Mouse (Mus musculus) stomach, postnatal 0 days (tissue): Measurements from ENCODE around the gene Grm1. TPM values are rescaled to one million over a fixed set of nuclear protein-coding genes. Genes with fewer than 3 reads are reported as not detected.

Experiments used
- ATAC-seq: fragments of 200-750 bp; cut with Nextera tagmentation; 2 replicates; pipeline ENCODE4 v1.8.0; 2017; ENCODE audit not compliant: low FRiP score, low TSS enrichment
- DNase-seq: peaks from one replicate; pipeline ENCODE4 v3.0.0-alpha.2; 2016; ENCODE audit warnings: low spot score
- H3K27ac ChIP-seq: fragments of 300-500 bp; sonication (generic); replicated peaks from 2 replicates; pipeline ENCODE4 v1.5.1; 2014; ENCODE audit warnings: mild to moderate bottlenecking, control low read depth
- H3K27me3 ChIP-seq: fragments of 300-500 bp; sonication (generic); 2 replicates; pipeline ENCODE4 v1.6.1; 2014; ENCODE audit warnings: low read length; ENCODE audit not compliant: control insufficient read depth, insufficient read depth
- H3K36me3 ChIP-seq: fragments of 300-500 bp; sonication (generic); 2 replicates; pipeline ENCODE4 v1.6.1; 2014; ENCODE audit warnings: low read length, mixed read lengths; ENCODE audit not compliant: control insufficient read depth, insufficient read depth
- H3K4me1 ChIP-seq: fragments of 300-500 bp; sonication (generic); replicated peaks from 2 replicates; pipeline ENCODE4 v1.6.1; 2014; ENCODE audit warnings: antibody characterized with exemption; ENCODE audit not compliant: control insufficient read depth, insufficient read depth
- H3K4me2 ChIP-seq: fragments of 300-500 bp; sonication (generic); replicated peaks from 2 replicates; pipeline ENCODE4 v1.6.1; 2014; ENCODE audit warnings: low read depth, mild to moderate bottlenecking, control low read depth, moderate library complexity
- H3K4me3 ChIP-seq: fragments of 300-500 bp; sonication (generic); 2 replicates; pipeline ENCODE4 v1.5.1; 2014; ENCODE audit warnings: low read depth, low read length, control low read depth
- H3K9ac ChIP-seq: fragments of 300-500 bp; sonication (generic); 2 replicates; pipeline ENCODE4 v1.6.1; 2014; ENCODE audit warnings: mild to moderate bottlenecking, low read length, control low read depth, mixed read lengths
- H3K9me3 ChIP-seq: fragments of 300-500 bp; sonication (generic); 2 replicates; pipeline ENCODE4 v1.6.1; 2016; ENCODE audit warnings: low read length; ENCODE audit not compliant: control insufficient read depth
- CTCF ChIP-seq: IDR thresholded peaks from 2 replicates; pipeline ENCODE4 v1.5.1; 2016; ENCODE audit warnings: antibody characterized with exemption, low read depth, mild to moderate bottlenecking, moderate library complexity
- EP300 ChIP-seq: optimal IDR thresholded peaks from 2 replicates; pipeline ENCODE3; 2016; ENCODE audit warnings: antibody characterized with exemption
- WGBS: fragments of 180-500 bp; shearing (Covaris S2); extraction: QIAGEN DNeasy Blood & Tissue Kit; methylation state at CpG from one replicate; pipeline ENCODE4 v1.1.7; 2014; 5-methylcytosine and 5-hydroxymethylcytosine counted together
- polyA plus RNA-seq: library from polyadenylated mRNA; unstranded; fragments of >200 nt; fragmentation: Nextera tagmentation; extraction: Ambion mirVana; gene quantifications from 2 replicates; pipeline ENCODE4 v1.2.1, GENCODE M21; 2015

Gene Grm1
- polyA plus RNA-seq, 1 experiment from 2014 or later, result not detected

DNA sequence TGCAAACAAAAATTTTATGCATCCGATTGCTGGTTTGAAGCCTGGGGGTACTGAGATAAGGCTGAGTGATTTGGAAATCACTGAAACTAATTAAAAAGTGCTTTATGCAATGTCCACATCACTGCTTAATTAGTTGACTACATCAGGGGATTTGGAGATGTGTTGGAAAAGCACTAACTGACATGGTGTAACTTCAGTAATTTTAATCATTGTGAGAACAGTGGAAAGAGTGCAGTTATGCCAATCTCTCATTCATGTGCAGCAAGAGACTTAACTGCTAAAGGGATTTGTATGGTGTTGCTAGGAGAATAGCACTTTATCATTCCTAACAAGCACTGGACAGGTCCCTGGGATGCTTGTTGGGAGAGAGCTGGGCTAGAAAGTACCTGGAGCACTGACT, 307.3 kb downstream of the Grm1 start:
- Histone ChIP-seq H3K4me3 (no peak overlapping the region), H3K9ac (no peak overlapping the region), H3K9me3 (no peaks in the 10 kb centered on the region), H3K27ac (no peak overlapping the region), H3K36me3 (no peaks in the 10 kb centered on the region), H3K4me2 (no peak overlapping the region), H3K4me1 (no peaks in the 10 kb centered on the region), H3K27me3 (no peaks in the 10 kb centered on the region)
- no peak for TF ChIP-seq EP300
- TF ChIP-seq CTCF, result no peak
- DNase-seq (no peak), ATAC-seq (no peak)
- 75% methylated on average over 1 of the region's 1 CpGs for WGBS

DNA sequence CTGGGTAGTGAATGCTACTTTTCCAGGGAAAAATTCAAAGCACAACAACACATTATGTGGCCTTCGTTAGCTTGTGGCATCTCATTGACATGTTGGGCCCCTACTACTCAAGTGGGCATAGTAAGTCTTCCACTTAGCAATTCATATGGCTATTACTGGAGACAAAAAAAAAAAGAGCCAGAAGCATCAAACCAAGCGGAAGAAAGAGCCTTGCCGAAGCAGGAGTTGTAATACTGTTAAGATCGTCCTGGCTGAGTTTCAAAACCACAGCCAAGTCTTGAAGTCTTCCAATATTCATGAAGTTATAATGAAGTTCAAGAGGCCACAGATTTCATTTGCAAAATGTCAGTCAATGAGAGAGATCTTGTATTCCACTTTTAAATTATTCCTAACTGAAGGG, 319.1 kb downstream of the Grm1 start:
- H3K9ac ChIP-seq, result no peak overlapping the region
- no peaks in the 10 kb centered on the region for H3K4me1 ChIP-seq
- H3K27ac ChIP-seq, result no peak overlapping the region
- DNase-seq, result no peak
- WGBS, result 73% methylated on average over 4 of the region's 4 CpGs
- H3K36me3 ChIP-seq, result no peaks in the 10 kb centered on the region
- H3K27me3 ChIP-seq, result no peaks in the 10 kb centered on the region
- no peak for TF ChIP-seq CTCF
- TF ChIP-seq EP300, result no peak
- no peaks in the 10 kb centered on the region for H3K9me3 ChIP-seq
- ATAC-seq, result no peak
- no peak overlapping the region for H3K4me3 ChIP-seq
- H3K4me2 ChIP-seq, result no peak overlapping the region

DNA sequence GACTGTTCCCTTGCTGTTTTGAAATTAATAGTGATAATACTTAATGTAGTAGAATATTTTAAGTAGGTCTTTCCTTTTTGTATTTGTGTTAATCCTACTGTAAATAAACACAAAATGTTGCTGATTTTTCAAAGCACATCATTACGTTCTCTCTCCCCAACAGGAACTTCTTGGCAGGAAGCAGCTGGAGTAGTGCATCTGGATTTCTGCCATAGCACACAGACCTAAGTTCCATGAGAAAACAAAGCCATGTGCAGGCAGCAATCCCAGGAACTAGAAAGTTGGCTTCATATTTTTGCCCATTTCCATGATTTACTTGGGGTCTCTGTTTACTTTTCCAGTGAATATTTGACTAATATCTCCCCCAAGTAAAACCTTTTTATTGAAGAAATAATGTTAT, 320.9 kb downstream of the Grm1 start:
- Histone ChIP-seq H3K4me2 (no peak overlapping the region), H3K9me3 (no peaks in the 10 kb centered on the region), H3K36me3 (no peaks in the 10 kb centered on the region), H3K4me3 (no peak overlapping the region), H3K9ac (no peak overlapping the region), H3K27me3 (no peaks in the 10 kb centered on the region), H3K27ac (no peak overlapping the region), H3K4me1 (no peaks in the 10 kb centered on the region)
- DNase-seq (no peak), ATAC-seq (no peak)
- TF ChIP-seq EP300 (no peak), CTCF (no peak)
- 20% methylated on average over 1 of the region's 1 CpGs for WGBS

DNA sequence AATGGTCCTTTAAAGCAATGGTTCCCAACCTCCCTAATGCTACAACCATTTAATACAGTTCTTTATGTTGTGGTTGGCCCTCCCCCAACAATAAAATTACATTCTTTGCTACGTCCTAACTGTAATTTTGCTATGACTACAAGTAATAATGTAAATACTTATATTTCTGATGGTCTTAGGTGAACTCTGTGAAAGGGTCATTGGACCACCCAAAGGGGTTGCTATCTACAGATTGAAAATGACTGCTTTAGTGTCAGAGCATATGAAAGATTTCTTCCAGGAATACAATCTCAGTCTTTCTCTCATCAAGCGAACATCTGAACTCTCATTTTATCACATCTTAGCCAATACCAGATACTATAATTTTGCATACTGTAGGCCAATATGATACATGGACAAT, 321.4 kb downstream of the Grm1 start:
- TF ChIP-seq CTCF, result no peak
- no peak for TF ChIP-seq EP300
- no peaks in the 10 kb centered on the region for H3K9me3 ChIP-seq
- no peaks in the 10 kb centered on the region for H3K36me3 ChIP-seq
- DNase-seq, result no peak
- H3K27me3 ChIP-seq, result no peaks in the 10 kb centered on the region
- H3K27ac ChIP-seq, result no peak overlapping the region
- H3K9ac ChIP-seq, result no peak overlapping the region
- H3K4me2 ChIP-seq, result no peak overlapping the region
- ATAC-seq, result no peak
- no peaks in the 10 kb centered on the region for H3K4me1 ChIP-seq
- WGBS, result 51% methylated on average over 2 of the region's 2 CpGs
- no peak overlapping the region for H3K4me3 ChIP-seq

DNA sequence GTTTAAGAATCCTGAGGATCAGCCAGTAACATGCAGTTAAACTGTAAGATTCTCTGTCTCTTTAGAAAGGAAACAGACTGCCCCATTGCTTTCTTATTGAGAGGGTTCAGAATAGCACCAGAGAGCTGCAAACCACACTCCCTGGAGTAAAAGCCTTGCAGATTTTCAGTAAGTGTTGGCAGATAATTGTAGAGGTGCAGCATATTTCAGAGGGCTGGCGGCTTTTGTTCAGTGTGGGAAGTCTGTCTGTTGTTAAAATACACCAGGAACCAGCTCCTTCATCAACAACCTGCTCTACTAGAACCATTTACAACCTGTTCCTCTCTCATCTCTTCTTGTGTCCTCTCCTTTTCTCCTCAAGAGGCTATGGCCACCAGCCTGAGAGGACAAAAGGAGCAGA, 331.1 kb downstream of the Grm1 start:
- Histone ChIP-seq H3K4me2 (no peak overlapping the region), H3K27ac (no peak overlapping the region), H3K9ac (no peak overlapping the region), H3K27me3 (no peaks in the 10 kb centered on the region), H3K36me3 (no peaks in the 10 kb centered on the region), H3K4me1 (no peaks in the 10 kb centered on the region), H3K4me3 (no peak overlapping the region), H3K9me3 (no peaks in the 10 kb centered on the region)
- TF ChIP-seq CTCF, result no peak
- TF ChIP-seq EP300, result no peak
- WGBS, result 61% methylated on average over 1 of the region's 1 CpGs
- no peak for DNase-seq
- ATAC-seq, result no peak

DNA sequence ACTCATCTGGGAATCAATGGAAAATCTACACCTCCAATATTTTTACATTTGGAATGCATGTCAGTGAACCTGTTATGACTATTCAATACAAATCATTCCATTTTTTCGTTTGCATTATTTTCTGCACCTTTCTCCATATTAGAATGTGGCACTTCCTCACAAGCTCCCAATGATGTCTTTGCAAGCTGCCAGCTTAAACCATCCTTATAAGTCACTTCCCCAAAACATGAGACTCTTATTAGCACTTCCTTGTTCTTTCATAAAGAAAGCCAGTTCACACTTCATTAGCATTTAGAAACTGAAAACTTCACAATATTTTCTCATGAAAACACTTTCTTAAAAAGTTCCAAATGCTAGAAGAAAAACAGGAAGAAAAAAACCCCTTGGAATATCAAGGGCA, 338.1 kb downstream of the Grm1 start:
- Histone ChIP-seq H3K27me3 (no peaks in the 10 kb centered on the region), H3K9ac (no peak overlapping the region), H3K4me1 (no peaks in the 10 kb centered on the region), H3K36me3 (no peaks in the 10 kb centered on the region), H3K9me3 (no peaks in the 10 kb centered on the region), H3K27ac (no peak overlapping the region), H3K4me2 (no peak overlapping the region), H3K4me3 (no peak overlapping the region)
- no peak for ATAC-seq
- no peak for TF ChIP-seq CTCF
- no peak for TF ChIP-seq EP300
- DNase-seq, result no peak
- WGBS, result 51% methylated on average over 1 of the region's 1 CpGs
